In the genomic region with DNA sequence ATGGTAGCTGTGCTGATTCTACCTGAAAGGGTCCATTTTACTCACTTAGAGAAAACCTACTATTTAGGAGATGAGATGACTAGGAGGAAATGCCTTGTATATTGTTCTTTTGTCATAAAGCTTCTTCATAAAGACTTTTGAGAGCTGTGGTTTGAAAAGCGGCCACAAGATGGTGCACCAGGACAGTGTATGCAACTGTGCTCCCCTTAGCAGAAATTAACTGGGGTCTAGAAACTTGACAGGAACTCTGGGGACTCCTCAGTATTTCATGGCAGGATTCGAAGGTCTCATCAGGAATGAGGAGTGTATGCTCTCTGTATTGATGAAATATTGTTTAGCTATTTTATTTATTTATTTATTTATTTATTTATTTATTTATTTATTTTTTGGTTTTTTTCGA, we compare ENCODE assay signal across 8 mouse cellular contexts.
DNase-seq lines count a peak whose midpoint lies in the region; ATAC-seq and TF ChIP-seq lines count a peak whose summit lies in the region.

No protein-coding gene starts in this region.

- no peaks in the 10 kb centered on the region for H3K36me3 ChIP-seq in intestine, embryonic 14.5 days (ENCODE audit: control insufficient read depth, insufficient read depth, low read length)
- no peaks in the 10 kb centered on the region for H3K36me3 ChIP-seq in intestine, embryonic 15.5 days
- H3K36me3 ChIP-seq in forebrain, embryonic 14.5 days (ENCODE audit: control insufficient read depth, insufficient read depth, low read length): no peaks in the 10 kb centered on the region
- H3K36me3 ChIP-seq in kidney, adult 2 months (ENCODE audit: control insufficient read depth, insufficient read depth, low read length): no peaks in the 10 kb centered on the region
- H3K36me3 ChIP-seq in limb, embryonic 10.5 days: no peaks in the 10 kb centered on the region
- H3K36me3 ChIP-seq in midbrain, embryonic 16.5 days (ENCODE audit: control insufficient read depth, insufficient read depth, low read length): no peaks in the 10 kb centered on the region

- no peak for ATAC-seq in intestine, embryonic 14.5 days (replicated peaks; ENCODE audit: low FRiP score, low TSS enrichment, low read depth)
- no peak for ATAC-seq in intestine, embryonic 15.5 days
- ATAC-seq in forebrain, embryonic 14.5 days: peak; percentile 46; the same call in 1 of the 2 replicates
- peak; percentile 82; the same call in 1 of the 2 replicates for ATAC-seq in midbrain, embryonic 16.5 days

- no peak overlapping the region for H3K4me2 ChIP-seq in intestine, embryonic 14.5 days (ENCODE audit: low read length)
- no peak overlapping the region for H3K4me2 ChIP-seq in intestine, embryonic 15.5 days (replicated peaks)
- H3K4me2 ChIP-seq in forebrain, embryonic 14.5 days (ENCODE audit: low read length): no peak overlapping the region
- no peak overlapping the region for H3K4me2 ChIP-seq in midbrain, embryonic 16.5 days (ENCODE audit: low read length)

- no peak overlapping the region for H3K27ac ChIP-seq in intestine, embryonic 14.5 days (ENCODE audit: low read depth)
- no peak overlapping the region for H3K27ac ChIP-seq in intestine, embryonic 15.5 days
- no peak overlapping the region for H3K27ac ChIP-seq in forebrain, embryonic 14.5 days (ENCODE audit: low read depth, low read length)
- no peak overlapping the region for H3K27ac ChIP-seq in kidney, adult 2 months (ENCODE audit: insufficient read depth, low read depth, low read length)
- H3K27ac ChIP-seq in limb, embryonic 10.5 days: no peak overlapping the region
- no peak overlapping the region for H3K27ac ChIP-seq in midbrain, embryonic 16.5 days (ENCODE audit: low read length)

- H3K4me1 ChIP-seq in intestine, embryonic 14.5 days (replicated peaks; ENCODE audit: control insufficient read depth, insufficient read depth, low read length): no peaks in the 10 kb centered on the region
- H3K4me1 ChIP-seq in intestine, embryonic 15.5 days (replicated peaks): no peaks in the 10 kb centered on the region
- no peaks in the 10 kb centered on the region for H3K4me1 ChIP-seq in forebrain, embryonic 14.5 days (ENCODE audit: control insufficient read depth, insufficient read depth, low read length)
- no peaks in the 10 kb centered on the region for H3K4me1 ChIP-seq in kidney, adult 2 months (ENCODE audit: control insufficient read depth, insufficient read depth, low read length)
- H3K4me1 ChIP-seq in limb, embryonic 10.5 days: no peaks in the 10 kb centered on the region
- no peaks in the 10 kb centered on the region for H3K4me1 ChIP-seq in midbrain, embryonic 16.5 days (ENCODE audit: control insufficient read depth, insufficient read depth, low read length)

- H3K9ac ChIP-seq in intestine, embryonic 14.5 days (ENCODE audit: low read length): no peak overlapping the region
- no peak overlapping the region for H3K9ac ChIP-seq in intestine, embryonic 15.5 days
- no peak overlapping the region for H3K9ac ChIP-seq in forebrain, embryonic 14.5 days (ENCODE audit: low read length)
- H3K9ac ChIP-seq in midbrain, embryonic 16.5 days (ENCODE audit: low read depth, low read length): no peak overlapping the region

- no peak overlapping the region for H3K4me3 ChIP-seq in intestine, embryonic 14.5 days (ENCODE audit: low read depth, low read length)
- no peak overlapping the region for H3K4me3 ChIP-seq in intestine, embryonic 15.5 days (replicated peaks)
- no peak overlapping the region for H3K4me3 ChIP-seq in forebrain, embryonic 14.5 days (ENCODE audit: low read depth, low read length)
- no peak overlapping the region for H3K4me3 ChIP-seq in kidney, adult 2 months (ENCODE audit: insufficient read depth, low read depth, low read length)
- no peak overlapping the region for H3K4me3 ChIP-seq in limb, embryonic 10.5 days
- H3K4me3 ChIP-seq in midbrain, embryonic 16.5 days (ENCODE audit: low read depth, low read length): no peak overlapping the region

- 39% methylated on average over 3 of the region's 3 CpGs for WGBS in intestine, embryonic 14.5 days
- WGBS in intestine, embryonic 15.5 days: 38% methylated on average over 3 of the region's 3 CpGs
- 33% methylated on average over 3 of the region's 3 CpGs for WGBS in forebrain, embryonic 14.5 days
- 38% methylated on average over 3 of the region's 3 CpGs for WGBS in kidney, adult 2 months
- WGBS in limb, embryonic 10.5 days: 44% methylated on average over 3 of the region's 3 CpGs
- 38% methylated on average over 3 of the region's 3 CpGs for WGBS in midbrain, embryonic 16.5 days

- H3K9me3 ChIP-seq in intestine, embryonic 14.5 days (ENCODE audit: control insufficient read depth, low read length): no peaks in the 10 kb centered on the region
- no peaks in the 10 kb centered on the region for H3K9me3 ChIP-seq in intestine, embryonic 15.5 days
- no peaks in the 10 kb centered on the region for H3K9me3 ChIP-seq in forebrain, embryonic 14.5 days (replicated peaks; ENCODE audit: control insufficient read depth, low read length)
- H3K9me3 ChIP-seq in limb, embryonic 10.5 days (replicated peaks): no peaks in the 10 kb centered on the region
- H3K9me3 ChIP-seq in midbrain, embryonic 16.5 days (replicated peaks; ENCODE audit: control insufficient read depth, low read length, poor library complexity, severe bottlenecking): no peaks in the 10 kb centered on the region

- TF ChIP-seq POLR2A in kidney, adult 2 months (IDR thresholded peaks at IDR 0.05; ENCODE audit: low read depth, low read length): no peak

- TF ChIP-seq CTCF in kidney, adult 2 months (conservative IDR thresholded peaks at IDR 0.05; ENCODE audit: insufficient read depth, insufficient read length, low read depth, low read length): peak; percentile 66

- no peaks in the 10 kb centered on the region for H3K27me3 ChIP-seq in intestine, embryonic 14.5 days (replicated peaks; ENCODE audit: control insufficient read depth, insufficient read depth, low read length)
- H3K27me3 ChIP-seq in intestine, embryonic 15.5 days (replicated peaks): no peaks in the 10 kb centered on the region
- no peaks in the 10 kb centered on the region for H3K27me3 ChIP-seq in forebrain, embryonic 14.5 days (replicated peaks; ENCODE audit: control insufficient read depth, insufficient read depth, low read length)
- no peaks in the 10 kb centered on the region for H3K27me3 ChIP-seq in kidney, adult 2 months (replicated peaks; ENCODE audit: control insufficient read depth, insufficient read depth, low read length)
- no peaks in the 10 kb centered on the region for H3K27me3 ChIP-seq in limb, embryonic 10.5 days (ENCODE audit: low read depth, poor library complexity, severe bottlenecking)
- no peaks in the 10 kb centered on the region for H3K27me3 ChIP-seq in midbrain, embryonic 16.5 days (ENCODE audit: control insufficient read depth, insufficient read depth, low read depth, low read length)

- DNase-seq in intestine, embryonic 14.5 days (ENCODE audit: low spot score): peak; percentile 83
- DNase-seq in brain, adult 2 months (ENCODE audit: low read depth, low spot score): peak; percentile 79
- DNase-seq in forebrain, embryonic 14.5 days (ENCODE audit: low spot score): peak; percentile 86
- DNase-seq in kidney, adult 2 months: peak; percentile 49
- DNase-seq in limb, embryonic 10.5 days (ENCODE audit: low spot score): peak; percentile 70
- peak; percentile 43 to 52 for DNase-seq in spleen, postnatal 36 days (ENCODE audit: low spot score in 2 of 2)

Comparison
In these comparisons a context has a peak if more than half of its experiments do, and no peak if none do; other contexts are left out.
1. ATAC-seq: peak in forebrain, embryonic 14.5 days (single experiment) and midbrain, embryonic 16.5 days (single experiment); none in intestine, embryonic 14.5 days (single experiment) and intestine, embryonic 15.5 days (single experiment).
2. Peak in every context shown above with its lines, with median percentiles within 50 percentile points of each other: DNase-seq.